Mouse (Mus musculus) G1E (cell line): ENCODE results near the gene Hist1h2be. TPM values are rescaled to one million over a fixed set of nuclear protein-coding genes. Genes with fewer than 3 reads are reported as not detected.
A peak's percentile ranks its signal among the peaks of the same experiment; 100 is the strongest.
"Not testable (repeated sequence)": the region's sequence is repeated elsewhere in the genome, so short reads cannot be mapped to it uniquely, and the experiment has no call there.

Experiments used
- ATAC-seq: 2 replicates; pipeline ENCODE4 v1.8.0; 2016; ENCODE audit warnings: mild to moderate bottlenecking; ENCODE audit not compliant: insufficient number of reproducible peaks, poor library complexity, low FRiP score, severe bottlenecking; ENCODE audit errors: extremely low read depth
- DNase-seq: peaks from one replicate; pipeline ENCODE4 v3.0.0; 2012; ENCODE audit warnings: low spot score
- H3K27me3 ChIP-seq: 2 replicates; pipeline ENCODE4 v1.6.1; 2012; ENCODE audit warnings: mild to moderate bottlenecking, low read length, inconsistent platforms; ENCODE audit not compliant: insufficient read depth
- H3K36me3 ChIP-seq: replicated peaks from 2 replicates; pipeline ENCODE3; 2012; ENCODE audit warnings: mild to moderate bottlenecking, inconsistent platforms
- H3K4me1 ChIP-seq: 2 replicates; pipeline ENCODE4 v1.6.1; 2012; ENCODE audit warnings: low read depth, low read length, inconsistent platforms, mixed read lengths; ENCODE audit not compliant: insufficient read depth
- H3K4me3 ChIP-seq: 2 replicates; pipeline ENCODE4 v1.5.1; 2012; ENCODE audit warnings: low read depth, mild to moderate bottlenecking, inconsistent platforms, low read length, moderate library complexity, mixed read lengths
- H3K9me3 ChIP-seq: replicated peaks from 2 replicates; pipeline ENCODE4 v1.6.1; 2012; ENCODE audit warnings: inconsistent platforms
- CTCF ChIP-seq: IDR thresholded peaks from 2 replicates; pipeline ENCODE4 v1.5.1; 2012; ENCODE audit warnings: low read depth, low read length, inconsistent platforms, mixed read lengths
- GATA1 ChIP-seq: IDR thresholded peaks from 2 replicates; pipeline ENCODE4 v1.6.1; 2012; ENCODE audit warnings: borderline replicate concordance, low read length, inconsistent platforms, mixed read lengths
- GATA2 ChIP-seq: IDR thresholded peaks from 2 replicates; pipeline ENCODE4 v1.6.1; 2012; ENCODE audit warnings: low read depth, low read length, inconsistent platforms, borderline replicate concordance
- POLR2AphosphoS5 ChIP-seq: IDR thresholded peaks from 2 replicates; pipeline ENCODE4 v1.6.1; 2012; ENCODE audit warnings: low read depth, low read length, inconsistent platforms; ENCODE audit not compliant: insufficient replicate concordance
- TAL1 ChIP-seq: conservative IDR thresholded peaks from 2 replicates; pipeline ENCODE4 v1.6.1; 2012; ENCODE audit warnings: low read depth, low read length, inconsistent platforms, mixed read lengths
- polyA plus RNA-seq: library from polyadenylated mRNA; stranded (reverse); fragments of >175 nt; gene quantifications from 2 replicates; pipeline ENCODE4 v1.2.3, GENCODE M21; 2012
- total RNA-seq, 2 experiments: library from RNA; stranded (forward) in 1 of 2; stranded (reverse) in 1 of 2; fragments of 200-1000 nt in 1 of 2; fragments of >200 nt in 1 of 2; fragmentation: Nextera tagmentation in 1 of 2; gene quantifications; 2 replicates each; pipeline ENCODE4 v1.2.3; 2014 to 2017

Hist1h2be gene
- total and polyA plus RNA-seq, 3 experiments, result 0.56 to 110 (median 27.7) TPM

DNA sequence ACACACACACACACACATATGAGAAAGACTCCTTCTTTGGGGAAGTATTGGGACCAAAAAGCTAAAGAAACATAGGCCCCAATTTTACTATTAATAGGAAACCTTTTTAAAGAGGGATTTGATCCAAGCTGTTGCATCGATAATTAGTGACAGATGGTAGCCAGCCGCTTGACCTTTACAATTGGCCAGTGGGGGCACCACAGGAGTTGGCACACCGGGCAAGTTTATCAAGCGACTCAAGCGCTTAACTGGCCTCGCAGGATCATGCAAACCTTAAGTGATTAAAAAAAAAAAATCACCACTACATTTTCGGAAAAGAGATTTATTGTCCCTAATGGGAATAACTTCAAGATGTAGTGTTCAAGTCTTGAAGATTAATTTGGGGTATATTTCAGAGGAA lies 28.3 kb downstream of the Hist1h2be start:
- no peaks in the 10 kb centered on the region for H3K36me3 ChIP-seq
- no peaks in the 10 kb centered on the region for H3K9me3 ChIP-seq
- DNase-seq, result no peak
- H3K4me1 ChIP-seq, result peaks cover 77% of the 10 kb centered on the region
- TF ChIP-seq GATA2 (no peak), POLR2AphosphoS5 (no peak), CTCF (no peak), TAL1 (no peak), GATA1 (no peak)
- ATAC-seq, result no peak
- H3K27me3 ChIP-seq, result no peaks in the 10 kb centered on the region
- no peak overlapping the region for H3K4me3 ChIP-seq

- ATAC-seq, H3K27me3 ChIP-seq, DNase-seq, H3K9me3 ChIP-seq, H3K36me3 ChIP-seq, H3K4me3 ChIP-seq: not testable (repeated sequence)
- TF ChIP-seq TAL1, result peak; percentile 50
- H3K4me1 ChIP-seq, result peaks cover 74% of the 10 kb centered on the region
Observed at GRCm38 (mm10) chr13:23591886-23592285, 29.0 kb downstream of the Hist1h2be start.

DNA sequence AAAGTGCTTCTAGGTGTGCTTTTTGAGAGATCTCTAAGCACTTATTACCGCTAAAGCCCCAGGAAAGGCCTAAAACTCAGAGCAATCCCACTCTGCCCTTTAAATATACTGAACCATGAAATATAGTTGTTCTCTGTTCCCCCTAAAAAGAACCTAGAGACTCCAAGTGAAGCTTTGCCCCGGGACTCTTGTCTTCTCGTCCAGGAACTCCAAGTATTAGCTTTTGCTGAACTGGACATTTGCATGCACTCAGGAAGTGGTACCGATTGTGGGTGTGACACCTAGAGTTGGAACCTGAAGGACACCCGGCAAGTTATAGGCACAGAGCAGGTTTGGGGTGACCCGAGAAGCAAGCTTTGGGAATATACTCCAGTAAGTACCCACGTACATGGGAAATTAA lies 29.7 kb downstream of the Hist1h2be start:
- H3K4me1 ChIP-seq, result peaks cover 76% of the 10 kb centered on the region
- no peaks in the 10 kb centered on the region for H3K36me3 ChIP-seq
- H3K27me3 ChIP-seq, result no peaks in the 10 kb centered on the region
- H3K9me3 ChIP-seq, result no peaks in the 10 kb centered on the region
- H3K4me3 ChIP-seq, result no peak overlapping the region
- TF ChIP-seq POLR2AphosphoS5 (no peak), TAL1 (no peak), GATA2 (no peak), GATA1 (no peak), CTCF (no peak)
- DNase-seq (no peak), ATAC-seq (no peak)

GRCm38 (mm10) chr13:23586940-23587225 lies 34.0 kb downstream of the Hist1h2be start:
- H3K4me3 ChIP-seq, result no peak overlapping the region; the same call in 1 of the 2 replicates
- TF ChIP-seq TAL1 (no peak), GATA1 (no peak), POLR2AphosphoS5 (no peak), CTCF (no peak), GATA2 (no peak)

GRCm38 (mm10) chr13:23586099-23586939 lies 34.6 kb downstream of the Hist1h2be start:
- Histone ChIP-seq H3K9me3 (no peaks in the 10 kb centered on the region), H3K27me3 (no peaks in the 10 kb centered on the region), H3K4me1 (peaks cover 62% of the 10 kb centered on the region), H3K36me3 (no peaks in the 10 kb centered on the region), H3K4me3 (peak overlapping the region; percentile 4; the same call in 1 of the 2 replicates)
- ATAC-seq (no peak), DNase-seq (no peak)
- no peak for TF ChIP-seq CTCF
- no peak for TF ChIP-seq POLR2AphosphoS5
- TF ChIP-seq GATA2, result no peak
- TF ChIP-seq TAL1, result no peak
- no peak for TF ChIP-seq GATA1

More at GRCm38 (mm10) chr13:23586940-23587225, 34.0 kb downstream of the Hist1h2be start:
- no peak for DNase-seq
- no peak for ATAC-seq
- Histone ChIP-seq H3K36me3 (no peaks in the 10 kb centered on the region), H3K9me3 (no peaks in the 10 kb centered on the region), H3K27me3 (no peaks in the 10 kb centered on the region), H3K4me1 (peaks cover 63% of the 10 kb centered on the region)

- H3K36me3 ChIP-seq, H3K27me3 ChIP-seq, H3K9me3 ChIP-seq: not testable (repeated sequence)
- peak; percentile 99 for TF ChIP-seq POLR2AphosphoS5
- peak; percentile 38 for DNase-seq
- Histone ChIP-seq H3K4me3 (peak overlapping the region; percentile 64; the same call in 1 of the 2 replicates), H3K4me1 (peaks cover 62% of the 10 kb centered on the region)
- ATAC-seq, result peak; percentile 71
Observed at GRCm38 (mm10) chr13:23585442-23586098, 35.4 kb downstream of the Hist1h2be start.
